Mouse (Mus musculus) CH12.LX (cell line): ENCODE measurements around the gene Mrs2.

Experiments used
- BHLHE40 ChIP-seq: IDR thresholded peaks from 2 replicates; pipeline ENCODE4 v1.6.1; 2011; ENCODE audit warnings: mild to moderate bottlenecking, low read depth, low read length, improper control_type of control experiment
- CTCF ChIP-seq, 2 experiments: IDR thresholded peaks in 1 of 2; conservative IDR thresholded peaks in 1 of 2; 2 replicates each; pipeline ENCODE4 v1.5.1; 2011 to 2012; ENCODE audit warnings: low read depth in 2 of 2, low read length in 2 of 2, improper control_type of control experiment in 1 of 2, inconsistent platforms in 1 of 2, mild to moderate bottlenecking in 1 of 2, moderate library complexity in 1 of 2
- HCFC1 ChIP-seq: IDR thresholded peaks from 2 replicates; pipeline ENCODE4 v1.6.1; 2012; ENCODE audit warnings: low read depth, mild to moderate bottlenecking, inconsistent platforms, low read length, improper control_type of control experiment
- JUND ChIP-seq: conservative IDR thresholded peaks from 2 replicates; pipeline ENCODE4 v1.6.1; 2011; ENCODE audit warnings: low read depth, low read length, improper control_type of control experiment
- MAFK ChIP-seq: IDR thresholded peaks from 2 replicates; pipeline ENCODE4 v1.6.1; 2011; ENCODE audit warnings: low read length, improper control_type of control experiment; ENCODE audit not compliant: insufficient replicate concordance
- POLR2A ChIP-seq: IDR thresholded peaks from 2 replicates; pipeline ENCODE4 v1.6.1; 2011; ENCODE audit warnings: low read depth, mild to moderate bottlenecking, improper control_type of control experiment, low read length
- POLR2AphosphoS2 ChIP-seq: IDR thresholded peaks from 2 replicates; pipeline ENCODE4 v1.6.1; 2011; ENCODE audit warnings: low read depth, low read length, improper control_type of control experiment
- TBP ChIP-seq: conservative IDR thresholded peaks from 2 replicates; pipeline ENCODE4 v1.6.1; 2011; ENCODE audit warnings: low read depth, low read length, improper control_type of control experiment
- USF2 ChIP-seq: conservative IDR thresholded peaks from 2 replicates; pipeline ENCODE4 v1.6.1; 2011; ENCODE audit warnings: low read depth, low read length, improper control_type of control experiment

- no peak for TF ChIP-seq CTCF (conservative IDR thresholded peaks at IDR 0.05 in 1 of 2, IDR thresholded peaks at IDR 0.05 in 1 of 2; ENCODE audit: low read depth in 2 of 2, low read length in 2 of 2)
- no peak for TF ChIP-seq POLR2A
- peak; percentile 96 for TF ChIP-seq JUND
- peak; percentile 54 for TF ChIP-seq USF2
- peak; percentile 96 for TF ChIP-seq BHLHE40
- peak; percentile 24; the same call in 1 of the 2 replicates for TF ChIP-seq HCFC1
- no peak for TF ChIP-seq TBP
- 0 out of 2 replicates have a peak, but pooled peaks have one; percentile 27 for TF ChIP-seq MAFK
- TF ChIP-seq POLR2AphosphoS2 = no peak
These were observed 58.1 kb downstream of the Mrs2 start for GRCm38 (mm10) chr13:24962119-24962518.
